Mouse (Mus musculus) CH12.LX (cell line): ENCODE data around the gene Gm20388.

Experiments
- CTCF ChIP-seq, 2 experiments: IDR thresholded peaks in 1 of 2; conservative IDR thresholded peaks in 1 of 2; 2 replicates each; pipeline ENCODE4 v1.5.1; 2011 to 2012; ENCODE audit warnings: low read depth in 2 of 2, low read length in 2 of 2, improper control_type of control experiment in 1 of 2, inconsistent platforms in 1 of 2, mild to moderate bottlenecking in 1 of 2, moderate library complexity in 1 of 2
- ELF1 ChIP-seq: IDR thresholded peaks from 2 replicates; pipeline ENCODE4 v1.6.1; 2014; ENCODE audit warnings: low read depth, mild to moderate bottlenecking, inconsistent platforms, low read length, improper control_type of control experiment
- EP300 ChIP-seq: IDR thresholded peaks from 2 replicates; pipeline ENCODE4 v1.6.1; 2011; ENCODE audit warnings: low read length, improper control_type of control experiment
- ETS1 ChIP-seq: conservative IDR thresholded peaks from 2 replicates; pipeline ENCODE4 v1.6.1; 2012; ENCODE audit warnings: low read depth, mild to moderate bottlenecking, inconsistent platforms, low read length, improper control_type of control experiment, moderate library complexity
- MAX ChIP-seq: IDR thresholded peaks from 2 replicates; pipeline ENCODE4 v1.6.1; 2011; ENCODE audit warnings: low read length, improper control_type of control experiment
- MAZ ChIP-seq: IDR thresholded peaks from 2 replicates; pipeline ENCODE4 v1.6.1; 2012; ENCODE audit warnings: low read depth, mild to moderate bottlenecking, inconsistent platforms, low read length, improper control_type of control experiment, moderate library complexity
- NELFE ChIP-seq: IDR thresholded peaks from 2 replicates; pipeline ENCODE4 v1.6.1; 2011; ENCODE audit warnings: low read depth, low read length, improper control_type of control experiment
- POLR2A ChIP-seq: IDR thresholded peaks from 2 replicates; pipeline ENCODE4 v1.6.1; 2011; ENCODE audit warnings: low read depth, mild to moderate bottlenecking, improper control_type of control experiment, low read length
- RAD21 ChIP-seq: IDR thresholded peaks from 2 replicates; pipeline ENCODE4 v1.6.1; 2011; ENCODE audit warnings: low read depth, mild to moderate bottlenecking, low read length, improper control_type of control experiment, moderate library complexity
- SIN3A ChIP-seq: IDR thresholded peaks from 2 replicates; pipeline ENCODE4 v1.6.1; 2012; ENCODE audit warnings: low read length, improper control_type of control experiment, inconsistent platforms
- USF1 ChIP-seq: IDR thresholded peaks from 2 replicates; pipeline ENCODE4 v1.6.1; 2014; ENCODE audit warnings: low read depth, mild to moderate bottlenecking, inconsistent platforms, low read length, improper control_type of control experiment
- USF2 ChIP-seq: conservative IDR thresholded peaks from 2 replicates; pipeline ENCODE4 v1.6.1; 2011; ENCODE audit warnings: low read depth, low read length, improper control_type of control experiment
- ZC3H11A ChIP-seq: IDR thresholded peaks from 2 replicates; pipeline ENCODE4 v1.6.1; 2012; ENCODE audit warnings: low read depth, mild to moderate bottlenecking, inconsistent platforms, low read length, improper control_type of control experiment

GRCm38 (mm10) chr8:121591178-121592066 lies 1680.8 kb downstream of the Gm20388 start:
- TF ChIP-seq CTCF (conservative IDR thresholded peaks at IDR 0.05 in 1 of 2, IDR thresholded peaks at IDR 0.05 in 1 of 2; ENCODE audit: low read depth in 2 of 2, low read length in 2 of 2): peak; percentile 15 to 59; a peak in 2 of 4 replicates
- TF ChIP-seq ELF1: no peak
- TF ChIP-seq SIN3A: no peak
- no peak for TF ChIP-seq ETS1
- peak; percentile 18 for TF ChIP-seq USF1
- TF ChIP-seq ZC3H11A: no peak
- TF ChIP-seq NELFE: no peak
- TF ChIP-seq MAZ: no peak
- TF ChIP-seq POLR2A: no peak
- no peak for TF ChIP-seq EP300
- no peak for TF ChIP-seq USF2
- no peak for TF ChIP-seq MAX
- TF ChIP-seq RAD21: no peak; the same call in 1 of the 2 replicates
